Mouse (Mus musculus) stomach, embryonic 16.5 days (tissue): ENCODE measurements around the gene Opn4. TPM values are rescaled to one million over a fixed set of nuclear protein-coding genes. Genes with fewer than 3 reads are reported as not detected.
A peak's percentile ranks its signal among the peaks of the same experiment; 100 is the strongest.

Experiments used
- ATAC-seq: fragments of 200-750 bp; cut with Nextera tagmentation; 2 replicates; pipeline ENCODE4 v1.8.0; 2017; ENCODE audit warnings: moderate number of reproducible peaks, moderate TSS enrichment; ENCODE audit not compliant: insufficient read depth, low FRiP score
- H3K27ac ChIP-seq: fragments of 300-500 bp; sonication (generic); 2 replicates; pipeline ENCODE4 v1.5.1; 2014; ENCODE audit warnings: low read length
- H3K27me3 ChIP-seq: fragments of 300-500 bp; sonication (generic); 2 replicates; pipeline ENCODE4 v1.6.1; 2014; ENCODE audit warnings: low read length, control low read depth, mixed read lengths; ENCODE audit not compliant: control insufficient read depth, insufficient read depth
- H3K36me3 ChIP-seq: fragments of 300-500 bp; sonication (generic); 2 replicates; pipeline ENCODE4 v1.6.1; 2014; ENCODE audit warnings: low read length; ENCODE audit not compliant: control insufficient read depth, insufficient read depth
- H3K4me1 ChIP-seq: fragments of 300-500 bp; sonication (generic); 2 replicates; pipeline ENCODE4 v1.6.1; 2014; ENCODE audit warnings: low read length, control low read depth, mixed read lengths; ENCODE audit not compliant: control insufficient read depth, insufficient read depth
- H3K4me2 ChIP-seq: fragments of 300-500 bp; sonication (generic); 2 replicates; pipeline ENCODE4 v1.6.1; 2014; ENCODE audit warnings: low read depth, low read length, mixed read lengths
- H3K4me3 ChIP-seq: fragments of 300-500 bp; sonication (generic); replicated peaks from 2 replicates; pipeline ENCODE4 v1.5.1; 2014; ENCODE audit warnings: mild to moderate bottlenecking, low read length
- H3K9ac ChIP-seq: fragments of 300-500 bp; sonication (generic); 2 replicates; pipeline ENCODE4 v1.6.1; 2014; ENCODE audit warnings: low read length
- H3K9me3 ChIP-seq: fragments of 300-500 bp; sonication (generic); replicated peaks from 2 replicates; pipeline ENCODE4 v1.6.1; 2016; ENCODE audit warnings: low read length, control low read depth; ENCODE audit not compliant: control insufficient read depth
- WGBS: fragments of 180-500 bp; shearing (Covaris S2); extraction: QIAGEN DNeasy Blood & Tissue Kit; methylation state at CpG from one replicate; pipeline ENCODE4 v1.1.7; 2014; 5-methylcytosine and 5-hydroxymethylcytosine counted together
- polyA plus RNA-seq: library from polyadenylated mRNA; unstranded; fragments of >200 nt; fragmentation: Nextera tagmentation; extraction: Ambion mirVana; gene quantifications from 2 replicates; pipeline ENCODE4 v1.2.1, GENCODE M21; 2015

The Opn4 gene
- polyA plus RNA-seq, 1 experiment from 2014 or later: 0.06 TPM

- ATAC-seq: no peak
- 94% methylated on average over 7 of the region's 7 CpGs for WGBS
- no peaks in the 10 kb centered on the region for H3K4me1 ChIP-seq
Observed at GRCm38 (mm10) chr14:34601910-34602309, 2.0 kb upstream of the Opn4 start.

GRCm38 (mm10) chr14:34595596-34596255, 4.2 kb downstream of the Opn4 start:
- H3K4me3 ChIP-seq: no peak overlapping the region
- H3K9me3 ChIP-seq: no peaks in the 10 kb centered on the region
- H3K36me3 ChIP-seq: no peaks in the 10 kb centered on the region
- no peak for ATAC-seq
- H3K9ac ChIP-seq: no peak overlapping the region
- no peak overlapping the region for H3K27ac ChIP-seq
- WGBS: 75% methylated on average over 17 of the region's 17 CpGs
- H3K4me1 ChIP-seq: no peaks in the 10 kb centered on the region; the same call in 1 of the 2 replicates
- H3K4me2 ChIP-seq: no peak overlapping the region
- no peaks in the 10 kb centered on the region for H3K27me3 ChIP-seq

More at GRCm38 (mm10) chr14:34601910-34602309, 2.0 kb upstream of the Opn4 start:
- H3K36me3 ChIP-seq: no peaks in the 10 kb centered on the region
- H3K4me3 ChIP-seq: no peak overlapping the region
- H3K9ac ChIP-seq: no peak overlapping the region
- H3K27ac ChIP-seq: no peak overlapping the region
- H3K4me2 ChIP-seq: no peak overlapping the region
- no peaks in the 10 kb centered on the region for H3K9me3 ChIP-seq
- no peaks in the 10 kb centered on the region for H3K27me3 ChIP-seq

GRCm38 (mm10) chr14:34591741-34592535, 8.0 kb downstream of the Opn4 start:
- H3K9ac ChIP-seq: no peak overlapping the region
- no peaks in the 10 kb centered on the region; the same call in none of the 2 replicates for H3K4me1 ChIP-seq
- no peak overlapping the region for H3K4me3 ChIP-seq
- 53% methylated on average over 15 of the region's 15 CpGs for WGBS
- H3K27ac ChIP-seq: no peak overlapping the region
- H3K27me3 ChIP-seq: no peaks in the 10 kb centered on the region
- no peak overlapping the region for H3K4me2 ChIP-seq
- ATAC-seq: no peak
- no peaks in the 10 kb centered on the region for H3K36me3 ChIP-seq
- H3K9me3 ChIP-seq: no peaks in the 10 kb centered on the region

- H3K36me3 ChIP-seq: no peaks in the 10 kb centered on the region
- no peak overlapping the region for H3K4me3 ChIP-seq
- no peak for ATAC-seq
- H3K9ac ChIP-seq: no peak overlapping the region
- 61% methylated on average over 24 of the region's 24 CpGs for WGBS
- no peaks in the 10 kb centered on the region; the same call in none of the 2 replicates for H3K4me1 ChIP-seq
- no peak overlapping the region for H3K4me2 ChIP-seq
- H3K27me3 ChIP-seq: no peaks in the 10 kb centered on the region
- no peaks in the 10 kb centered on the region for H3K9me3 ChIP-seq
- no peak overlapping the region for H3K27ac ChIP-seq
Observed at GRCm38 (mm10) chr14:34590743-34591675, 8.9 kb downstream of the Opn4 start.

- no peak overlapping the region for H3K4me2 ChIP-seq
- no peak for ATAC-seq
- H3K9ac ChIP-seq: no peak overlapping the region
- no peak overlapping the region for H3K27ac ChIP-seq
- no peak overlapping the region for H3K4me3 ChIP-seq
- H3K4me1 ChIP-seq: no peaks in the 10 kb centered on the region; the same call in none of the 2 replicates
- H3K36me3 ChIP-seq: no peaks in the 10 kb centered on the region
- 84% methylated on average over 5 of the region's 5 CpGs for WGBS
- H3K27me3 ChIP-seq: no peaks in the 10 kb centered on the region
- H3K9me3 ChIP-seq: no peaks in the 10 kb centered on the region
Observed at GRCm38 (mm10) chr14:34590017-34590570, 9.8 kb downstream of the Opn4 start.

- Histone ChIP-seq H3K27me3 (no peaks in the 10 kb centered on the region), H3K4me3 (no peak overlapping the region), H3K27ac (no peak overlapping the region), H3K9ac (no peak overlapping the region), H3K4me2 (no peak overlapping the region), H3K9me3 (no peaks in the 10 kb centered on the region), H3K36me3 (no peaks in the 10 kb centered on the region), H3K4me1 (no peaks in the 10 kb centered on the region; the same call in none of the 2 replicates)
- ATAC-seq: no peak
- WGBS: 85% methylated on average over 8 of the region's 8 CpGs
Observed at GRCm38 (mm10) chr14:34589185-34589713, 10.7 kb downstream of the Opn4 start.

- H3K27ac ChIP-seq: 0 out of 2 replicates have a peak within 1 kb of the TSS, but pooled peaks have one; percentile 15
- 54% methylated on average over 8 of the region's 8 CpGs for WGBS
- peak; percentile 54; the same call in 1 of the 2 replicates for ATAC-seq
- peak within 1 kb of the TSS; percentile 16 for H3K4me2 ChIP-seq
- H3K9me3 ChIP-seq: no peaks in the 10 kb centered on the region
- no peaks in the 10 kb centered on the region for H3K36me3 ChIP-seq
- no peaks in the 10 kb centered on the region; the same call in none of the 2 replicates for H3K4me1 ChIP-seq
- H3K27me3 ChIP-seq: no peaks in the 10 kb centered on the region
- H3K9ac ChIP-seq: peak within 1 kb of the TSS; percentile 26; the same call in 1 of the 2 replicates
- H3K4me3 ChIP-seq: no peak within 1 kb of the TSS
Observed at GRCm38 (mm10) chr14:34588498-34588897, 11.4 kb downstream of the Opn4 start, which contains the start of gene Ldb3. Ldb3 (minus strand) TSS chr14:34588682.

- no peak overlapping the region for H3K4me3 ChIP-seq
Observed at GRCm38 (mm10) chr14:34588005-34588404, 11.9 kb downstream of the Opn4 start.

More at GRCm38 (mm10) chr14:34588005-34588404, 11.9 kb downstream of the Opn4 start:
- no peaks in the 10 kb centered on the region for H3K9me3 ChIP-seq
- no peaks in the 10 kb centered on the region for H3K36me3 ChIP-seq
- H3K4me2 ChIP-seq: peak overlapping the region; percentile 16
- 0 out of 2 replicates have a peak overlapping the region, but pooled peaks have one; percentile 15 for H3K27ac ChIP-seq
- no peaks in the 10 kb centered on the region for H3K27me3 ChIP-seq
- no peaks in the 10 kb centered on the region; the same call in none of the 2 replicates for H3K4me1 ChIP-seq
- WGBS: 54% methylated on average over 5 of the region's 5 CpGs
- H3K9ac ChIP-seq: peak overlapping the region; percentile 26; the same call in 1 of the 2 replicates
- no peak for ATAC-seq
